Mouse (Mus musculus): Measurements from ENCODE around the gene Fam131c. TPM values are rescaled to one million over a fixed set of nuclear protein-coding genes. Genes with fewer than 3 reads are reported as not detected.

Fam131c gene
- total RNA-seq, 2 experiments from 2014 or later: not detected

DNA sequence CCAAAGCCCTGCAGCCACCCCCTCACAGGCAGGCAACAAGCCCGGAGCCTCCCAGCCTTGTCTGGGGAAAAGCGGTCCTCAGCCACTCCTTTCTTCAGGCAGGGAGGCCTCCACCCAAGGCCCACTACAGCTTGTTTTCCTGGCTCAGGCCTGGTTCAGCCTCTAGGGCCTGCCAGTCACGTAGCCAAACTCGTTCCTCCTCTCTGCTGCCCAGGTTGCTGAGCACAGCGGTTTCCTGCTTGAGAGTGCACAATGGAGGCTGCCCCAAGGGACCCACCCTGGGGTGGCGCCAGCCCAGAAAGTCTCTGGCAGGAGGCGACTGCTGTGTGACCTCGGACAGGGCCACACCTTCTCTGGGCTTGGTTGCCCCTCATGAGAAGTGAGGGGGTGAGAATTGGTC is 14.2 kb upstream of the Fam131c start:
- no peak for ATAC-seq (replicated peaks; ENCODE audit: low FRiP score, poor library complexity, severe bottlenecking)

DNA sequence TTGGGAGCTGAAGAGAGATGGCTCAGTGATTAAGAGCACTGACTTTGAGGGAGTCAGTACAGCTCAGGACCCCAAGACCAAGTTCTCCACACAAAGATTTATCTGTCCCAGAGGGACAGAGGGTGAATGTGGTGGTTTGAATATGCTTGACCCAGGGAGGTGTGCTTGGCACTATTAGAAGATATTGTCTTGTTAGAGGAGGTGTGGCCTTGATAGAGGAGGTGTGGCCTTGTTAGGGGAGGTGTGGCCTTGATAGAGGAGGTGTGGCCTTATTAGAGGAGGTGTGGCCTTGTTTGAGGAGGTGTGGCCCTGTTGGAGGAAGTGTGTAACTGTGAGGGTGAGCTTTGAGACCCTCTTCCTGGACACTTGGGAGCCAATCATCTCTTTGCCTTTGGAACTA is 10.2 kb upstream of the Fam131c start:
- no peak for ATAC-seq (replicated peaks; ENCODE audit: low FRiP score, poor library complexity, severe bottlenecking)

DNA sequence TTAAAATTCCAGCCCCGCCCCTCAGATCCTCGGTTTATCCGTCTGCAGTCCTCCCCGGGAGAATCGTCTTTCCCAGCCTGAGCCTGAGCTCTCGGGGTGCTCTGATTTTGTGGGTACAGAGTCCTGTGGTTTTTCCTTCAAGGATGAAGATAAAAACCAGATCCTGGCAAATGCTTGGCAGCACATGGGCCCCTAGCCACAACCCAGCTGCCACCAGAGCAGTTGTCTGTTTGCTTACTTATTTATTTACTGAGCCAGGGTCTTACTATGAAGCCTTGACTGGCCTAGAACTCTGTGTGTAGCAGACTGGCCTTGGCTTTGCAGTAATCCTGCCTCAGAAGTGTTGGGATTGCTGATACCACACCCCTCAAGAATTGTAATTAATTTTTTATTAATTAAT is 8.8 kb upstream of the Fam131c start:
- no peak for ATAC-seq (replicated peaks; ENCODE audit: low FRiP score, poor library complexity, severe bottlenecking)

DNA sequence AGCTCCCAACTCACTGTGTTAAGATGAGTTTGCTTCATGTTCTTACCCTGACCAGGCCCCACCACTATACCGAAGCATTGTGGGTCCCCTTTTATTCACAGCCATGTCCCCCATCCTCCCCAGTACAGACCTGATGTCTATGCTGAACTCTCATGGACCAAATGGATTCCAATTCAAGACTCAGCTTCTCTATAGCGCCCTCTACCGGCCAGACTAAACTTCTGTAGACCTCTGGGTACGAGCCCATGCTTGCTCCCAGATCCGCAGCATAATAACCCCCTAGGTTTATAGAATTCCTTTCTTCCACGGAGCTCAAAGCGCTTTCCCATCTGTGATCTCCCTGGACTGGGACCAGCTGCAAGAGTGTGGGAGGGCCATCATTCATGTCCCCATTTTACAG is 7.2 kb upstream of the Fam131c start:
- no peak for ATAC-seq (replicated peaks; ENCODE audit: low FRiP score, poor library complexity, severe bottlenecking)

DNA sequence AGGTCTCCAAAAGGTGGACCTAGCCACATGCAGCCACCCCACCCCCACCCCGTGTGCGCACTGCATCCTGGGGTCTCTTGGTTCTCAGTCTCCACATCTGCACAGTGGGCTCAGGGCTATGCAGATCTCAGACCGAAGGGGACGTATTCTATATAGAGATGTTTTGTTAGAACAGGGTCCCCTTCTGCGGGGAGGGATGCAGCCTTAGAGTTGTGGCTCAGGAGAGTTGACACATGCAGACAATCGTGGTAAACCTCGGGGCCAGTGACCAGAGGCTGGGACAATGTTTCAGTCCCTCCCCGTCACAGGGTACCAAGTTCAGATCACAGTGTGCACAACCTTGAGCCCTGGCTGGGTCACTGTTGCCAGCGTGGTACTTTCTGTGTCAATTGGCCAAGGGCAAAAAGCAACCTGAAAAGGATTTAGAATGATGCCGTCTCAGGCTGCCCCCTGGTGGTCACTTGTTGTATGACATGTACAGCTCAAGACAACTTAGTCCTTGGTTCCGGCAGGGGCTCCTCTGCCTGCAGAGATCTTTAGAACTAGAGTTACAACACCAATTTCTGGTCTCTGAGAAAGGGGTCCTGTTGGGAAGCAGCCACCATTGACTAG is 5.0 kb upstream of the Fam131c start:
- ATAC-seq (replicated peaks; ENCODE audit: low FRiP score, poor library complexity, severe bottlenecking): no peak

DNA sequence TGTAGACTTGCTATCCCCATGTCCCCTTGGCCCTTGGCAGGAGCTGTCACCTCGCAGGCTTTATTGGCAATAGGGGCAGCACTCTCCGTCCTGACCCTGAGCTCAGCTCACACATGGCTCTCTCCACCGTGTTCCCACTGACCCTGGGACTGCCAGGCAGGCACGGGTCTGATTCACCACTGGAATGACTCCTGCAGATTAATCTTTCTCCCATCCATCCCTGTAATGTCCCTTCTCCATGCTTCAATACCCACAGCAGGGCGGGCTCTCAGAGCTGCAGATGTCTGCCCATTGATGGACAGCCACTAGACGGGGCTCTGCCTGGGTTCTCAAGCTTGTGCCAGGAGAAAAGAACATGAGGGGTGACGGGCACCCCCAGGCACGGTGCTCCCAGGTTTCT is 2.9 kb upstream of the Fam131c start:
- ATAC-seq (replicated peaks; ENCODE audit: low FRiP score, poor library complexity, severe bottlenecking): 0 out of 2 replicates have a peak, but pooled peaks have one; percentile 9

DNA sequence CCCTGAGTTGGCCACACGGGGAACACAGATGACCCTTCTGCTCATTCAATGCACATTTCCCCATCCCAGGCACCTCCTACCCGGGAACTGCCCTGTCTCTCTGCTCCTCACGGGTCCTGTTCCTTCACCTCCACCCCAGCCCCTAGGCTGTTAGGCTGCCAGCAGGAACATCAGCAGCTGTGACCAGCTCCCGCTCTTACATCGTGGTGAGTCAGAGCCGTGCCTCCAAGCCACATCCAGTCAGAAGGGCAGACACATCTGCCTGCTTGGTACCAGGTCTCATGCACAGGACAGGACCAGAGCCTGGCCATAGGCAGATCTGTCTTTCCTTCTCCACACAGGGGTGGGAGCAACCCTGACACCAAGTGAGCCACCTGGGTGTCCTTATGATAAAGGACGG is 2.1 kb upstream of the Fam131c start:
- ATAC-seq (replicated peaks; ENCODE audit: low FRiP score, poor library complexity, severe bottlenecking): no peak

DNA sequence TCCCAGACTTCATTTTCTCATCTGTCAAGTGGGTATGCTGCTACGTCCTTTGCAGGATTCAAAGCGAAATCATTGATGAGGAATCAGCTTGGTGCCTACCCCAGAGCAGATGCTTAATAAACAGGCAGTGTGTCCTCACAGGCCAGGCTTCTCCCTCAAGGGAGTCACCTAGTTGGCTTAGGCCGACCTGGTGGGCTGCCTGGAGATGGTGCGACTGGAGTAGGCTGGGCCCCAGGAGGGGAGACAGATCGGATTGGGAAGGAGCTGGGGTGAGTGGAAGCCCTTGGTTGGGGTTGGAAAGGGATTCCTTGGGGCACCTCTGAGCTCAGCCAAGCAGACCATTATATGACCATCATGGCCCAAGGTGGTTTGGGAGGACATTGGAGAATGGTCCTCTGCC is 4.4 kb downstream of the Fam131c start:
- ATAC-seq (replicated peaks; ENCODE audit: low FRiP score, poor library complexity, severe bottlenecking): no peak

DNA sequence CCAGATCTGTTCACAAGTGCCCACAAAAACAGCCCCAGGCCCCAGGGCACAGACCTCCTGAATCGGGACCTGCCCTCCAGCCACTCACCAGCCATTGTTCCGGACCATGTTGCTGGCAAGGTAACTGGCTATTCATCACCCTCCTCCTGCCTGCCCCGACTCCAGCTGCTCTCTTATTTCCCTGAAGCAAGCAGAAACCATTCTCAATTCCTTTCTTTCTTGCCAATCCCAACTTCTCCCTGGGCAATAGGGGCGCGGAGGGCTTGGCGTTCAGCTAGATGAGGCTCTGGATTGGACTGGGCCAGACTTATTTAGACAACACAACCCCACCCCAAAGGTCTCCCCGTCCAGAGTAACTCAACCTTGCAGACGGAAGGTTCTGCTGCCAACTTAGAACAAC is 11.7 kb downstream of the Fam131c start:
- no peak for ATAC-seq (replicated peaks; ENCODE audit: low FRiP score, poor library complexity, severe bottlenecking)

DNA sequence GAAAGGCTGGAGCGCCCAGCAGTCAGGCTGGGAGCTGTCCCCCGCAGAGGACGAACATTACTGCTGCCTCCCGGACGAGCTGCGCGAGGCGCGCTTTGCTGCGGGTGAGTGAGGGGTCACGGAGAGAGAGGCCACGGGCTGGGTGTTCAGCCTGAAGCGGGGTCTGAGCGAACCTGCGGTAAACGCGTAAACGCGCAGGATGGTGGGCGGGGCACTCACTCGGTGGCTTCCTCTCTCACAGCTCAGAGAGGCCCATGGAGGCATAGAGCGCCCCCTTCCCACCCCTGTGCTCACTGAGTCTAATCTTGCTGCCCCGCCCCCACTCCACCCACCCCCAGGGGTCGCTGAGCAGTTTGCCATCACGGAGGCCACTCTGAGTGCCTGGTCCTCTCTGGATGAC is 14.4 kb downstream of the Fam131c start:
- no peak for ATAC-seq (replicated peaks; ENCODE audit: low FRiP score, poor library complexity, severe bottlenecking)

DNA sequence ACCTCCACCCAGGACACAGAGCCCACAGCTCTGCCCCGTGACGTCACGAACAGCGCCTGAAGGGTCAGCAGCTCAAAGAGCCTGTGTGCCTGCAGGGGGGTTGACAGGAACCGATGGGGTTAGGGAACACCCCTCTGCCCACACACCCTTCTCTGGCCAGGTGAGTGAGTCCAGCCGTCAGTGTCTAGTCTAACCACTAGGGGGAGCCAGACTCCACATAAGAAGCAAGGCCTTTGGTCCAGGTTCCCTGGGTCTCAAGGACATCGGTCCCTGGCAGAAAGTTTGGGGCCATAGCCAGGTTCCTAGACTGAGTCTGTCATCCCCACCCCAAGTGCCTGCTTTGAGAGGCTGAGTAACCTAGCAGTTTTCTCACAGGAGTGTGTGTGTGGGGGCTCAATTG is 17.3 kb downstream of the Fam131c start:
- peak; percentile 63 for ATAC-seq (replicated peaks; ENCODE audit: low FRiP score, poor library complexity, severe bottlenecking)

DNA sequence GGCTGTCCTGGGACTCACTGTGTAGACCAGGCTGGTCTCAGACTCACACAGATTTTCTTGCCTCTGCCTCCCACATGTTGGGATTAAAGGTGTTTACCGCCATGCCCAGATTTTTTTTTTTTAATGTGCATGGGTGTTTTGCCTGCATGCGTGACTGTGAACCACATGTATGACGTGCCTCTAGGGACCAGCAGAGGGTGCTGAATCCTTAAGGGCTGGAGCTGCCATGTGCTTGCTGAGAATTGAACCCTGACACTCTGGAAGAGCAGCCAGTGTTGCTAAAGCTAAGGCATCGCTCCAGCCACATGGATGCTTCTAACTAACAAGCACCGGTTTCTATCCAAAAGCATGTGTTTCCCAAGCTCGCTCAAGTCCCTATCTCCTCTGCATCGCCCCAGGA is 18.1 kb downstream of the Fam131c start:
- ATAC-seq (replicated peaks; ENCODE audit: low FRiP score, poor library complexity, severe bottlenecking): no peak

DNA sequence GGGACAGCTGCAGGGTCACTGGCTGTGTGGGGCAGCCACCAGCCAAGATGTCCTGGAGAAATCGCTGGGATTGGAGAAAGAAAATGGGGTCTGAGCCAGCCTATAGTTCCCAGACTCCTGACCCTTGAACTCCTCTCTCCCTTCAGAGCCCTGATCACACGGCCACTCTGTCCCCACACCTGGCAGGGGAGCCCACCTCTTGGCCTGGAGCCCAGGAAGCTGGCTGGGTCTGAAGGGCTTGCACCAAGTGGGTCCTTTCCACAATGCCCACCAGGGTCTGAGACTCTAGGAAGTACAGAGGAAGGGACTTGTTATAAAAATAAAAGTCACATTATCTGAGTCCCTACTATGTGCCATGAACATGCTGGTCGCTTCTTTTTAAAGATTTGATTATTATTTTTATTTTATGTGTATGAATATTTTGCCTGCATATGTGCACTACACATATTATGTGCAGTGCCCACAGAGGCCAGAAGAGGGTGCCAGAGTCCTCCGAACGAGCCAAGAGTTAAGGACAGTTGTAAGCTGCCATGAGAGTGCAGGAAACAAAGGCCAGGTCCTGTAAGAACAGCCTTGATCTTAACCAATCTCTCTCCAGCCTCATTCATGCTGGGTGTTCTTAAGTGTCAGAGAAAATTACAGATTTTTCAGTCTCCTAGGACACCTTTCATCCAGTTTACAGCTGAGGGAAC is 19.2 kb downstream of the Fam131c start:
- ATAC-seq (replicated peaks; ENCODE audit: low FRiP score, poor library complexity, severe bottlenecking): peak; percentile 60; the same call in 1 of the 2 replicates

DNA sequence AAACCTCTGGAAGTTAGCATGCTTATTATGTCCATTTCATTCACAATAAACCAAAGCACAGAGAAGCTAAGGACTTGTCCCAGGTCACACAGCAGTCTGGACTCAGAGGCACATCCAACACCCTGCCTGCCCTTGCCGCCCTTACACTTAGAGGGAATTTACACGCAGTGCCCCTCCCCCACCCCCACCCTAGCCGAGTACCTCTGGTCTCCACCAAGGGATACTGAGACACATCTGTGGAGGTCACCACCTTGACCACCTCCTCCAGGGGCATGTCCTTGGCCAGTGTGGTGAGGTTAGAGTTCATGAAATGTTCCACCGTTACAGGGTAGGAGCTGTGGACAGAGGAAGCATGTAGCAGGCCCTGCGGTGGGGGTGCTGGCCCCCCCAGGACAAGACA is 19.9 kb downstream of the Fam131c start:
- ATAC-seq (replicated peaks; ENCODE audit: low FRiP score, poor library complexity, severe bottlenecking): no peak

DNA sequence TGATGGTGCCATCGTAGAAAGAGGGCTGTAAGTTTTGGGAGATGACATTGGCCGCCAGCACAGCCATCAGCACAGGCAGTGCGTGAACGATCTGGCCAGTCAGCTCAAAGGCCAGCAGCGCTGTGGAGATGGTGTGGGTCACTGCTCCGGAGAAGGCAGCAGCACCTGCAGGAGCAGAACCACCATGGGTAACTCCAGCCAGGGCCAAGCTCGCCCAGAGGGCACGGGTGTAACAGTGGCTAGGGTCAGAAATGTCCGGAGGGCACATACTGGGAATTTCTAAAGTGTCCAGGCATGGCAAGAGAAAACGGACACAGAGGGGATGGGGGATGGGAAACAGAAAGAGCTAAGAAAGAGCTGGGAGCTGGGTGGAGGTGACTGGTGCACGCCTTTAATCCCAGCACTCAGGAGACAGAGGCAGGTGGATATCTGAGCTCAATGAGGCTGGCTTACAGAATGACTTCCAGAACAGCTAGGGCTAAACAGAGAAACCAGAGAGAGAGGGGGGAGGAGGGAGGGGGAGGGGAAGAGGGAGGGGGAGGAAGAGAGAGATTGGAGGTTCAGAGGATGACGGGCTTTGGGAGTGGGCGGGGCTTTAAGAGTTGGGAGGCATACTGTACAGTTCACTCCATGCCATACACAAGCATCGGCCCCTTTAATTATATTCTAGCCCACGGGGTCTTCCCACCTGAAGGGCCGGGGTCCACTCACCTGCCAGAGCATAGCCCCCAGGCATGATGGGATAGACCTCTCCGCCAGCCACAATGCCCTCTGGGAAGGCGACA is 21.5 kb downstream of the Fam131c start:
- no peak for ATAC-seq (replicated peaks; ENCODE audit: low FRiP score, poor library complexity, severe bottlenecking)

DNA sequence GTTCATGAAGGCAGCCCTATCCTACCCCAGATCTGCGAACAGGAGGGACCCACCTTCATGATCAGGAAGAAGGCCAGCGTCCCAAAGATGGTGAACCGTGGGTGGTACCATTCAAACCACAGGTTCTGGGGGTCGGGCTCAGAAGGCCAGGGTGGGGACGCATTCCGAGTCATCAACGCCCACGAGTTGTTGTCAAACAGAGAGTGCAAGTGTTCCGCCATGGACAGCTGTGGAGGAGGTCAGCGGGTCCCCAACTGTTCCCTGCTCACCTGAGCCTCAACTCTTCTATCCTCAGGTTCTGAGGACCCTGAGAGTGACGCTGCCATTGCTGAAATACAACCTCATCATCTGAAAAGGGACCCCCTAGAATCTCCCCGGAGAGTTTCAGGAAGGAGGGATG is 23.3 kb downstream of the Fam131c start:
- ATAC-seq (replicated peaks; ENCODE audit: low FRiP score, poor library complexity, severe bottlenecking): no peak

DNA sequence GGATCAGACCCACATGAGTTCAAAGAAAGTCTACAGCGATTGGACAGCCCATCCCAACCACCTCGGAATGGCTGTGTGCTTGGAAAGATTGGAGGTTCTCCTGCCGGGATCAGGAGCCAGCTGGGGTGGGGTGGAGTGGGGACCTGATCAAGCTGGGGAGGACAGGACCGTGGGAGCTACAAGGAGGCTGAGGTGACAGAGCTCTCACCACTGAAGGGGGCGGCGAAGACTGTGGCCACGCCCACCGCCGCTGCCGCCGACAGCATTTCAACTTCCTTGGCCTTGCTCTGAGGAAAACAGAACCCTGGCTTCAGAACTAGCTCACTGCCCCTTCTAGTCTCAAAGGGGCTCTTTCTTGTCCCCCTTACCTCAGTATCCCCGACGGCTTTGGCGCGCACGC is 26.7 kb downstream of the Fam131c start:
- ATAC-seq (replicated peaks; ENCODE audit: low FRiP score, poor library complexity, severe bottlenecking): no peak

DNA sequence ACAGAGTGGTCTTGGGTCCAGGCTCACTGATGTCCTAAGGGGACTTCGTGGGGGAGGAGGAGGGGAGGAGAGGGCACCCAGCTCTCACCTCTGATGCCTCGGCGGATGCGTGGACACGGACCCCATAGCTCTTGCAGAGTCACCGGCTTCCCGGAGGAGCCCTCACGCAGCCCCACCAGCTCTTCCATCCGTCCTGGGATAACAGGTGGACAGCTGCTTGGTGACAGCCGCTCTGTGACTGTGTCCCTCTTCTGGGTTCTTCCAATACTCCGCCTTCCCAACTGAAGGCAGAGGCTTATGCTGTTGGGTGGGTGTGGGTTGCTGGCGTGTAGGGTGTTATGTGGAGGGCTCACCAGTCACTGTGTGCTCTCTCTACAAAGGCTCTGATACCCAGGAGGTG is 29.8 kb downstream of the Fam131c start:
- ATAC-seq (replicated peaks; ENCODE audit: low FRiP score, poor library complexity, severe bottlenecking): no peak

DNA sequence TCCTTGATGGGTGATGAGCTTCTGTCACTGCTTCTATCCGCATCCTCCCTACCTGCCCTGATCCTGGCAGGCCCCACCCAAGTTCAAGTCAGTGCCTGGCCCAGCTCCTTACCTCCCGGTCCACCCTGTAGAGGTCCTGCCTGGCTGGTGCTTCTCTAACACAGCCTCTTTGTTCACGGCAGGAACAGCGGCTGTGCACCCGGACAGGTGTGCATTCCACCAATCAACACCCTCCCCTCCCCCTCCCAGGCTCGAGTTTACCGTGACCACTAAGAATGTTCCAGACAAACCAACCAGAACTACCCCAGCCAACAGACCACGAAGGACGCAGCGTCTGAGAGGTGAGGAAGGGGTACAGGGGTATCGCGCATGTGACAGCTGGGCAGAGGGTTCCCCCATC is 30.5 kb downstream of the Fam131c start, which contains the start of gene Clcnka:
Gene Clcnka, minus strand, starts transcription at position 180 of the 400 bp plus-strand sequence.
- ATAC-seq (replicated peaks; ENCODE audit: low FRiP score, poor library complexity, severe bottlenecking): no peak

DNA sequence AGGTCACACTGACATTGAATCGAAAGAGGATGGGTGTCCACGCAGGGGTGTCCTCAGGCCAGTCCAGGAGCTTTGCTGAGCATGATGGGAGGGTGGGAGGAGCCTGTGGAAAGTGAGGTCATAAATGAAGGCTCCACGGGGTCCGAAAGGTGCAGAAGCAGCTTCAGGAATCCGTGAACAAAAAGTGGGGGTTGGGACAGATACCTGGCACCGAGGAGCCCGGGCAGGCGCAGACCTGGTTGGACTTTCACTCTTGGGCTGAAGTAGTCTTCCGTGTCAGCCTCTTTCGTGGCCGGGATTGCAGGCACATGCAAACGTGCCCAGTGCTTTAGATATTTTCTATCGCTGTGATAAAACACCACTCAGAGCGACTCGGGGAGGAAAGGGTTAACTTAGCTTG is 32.2 kb downstream of the Fam131c start:
- no peak for ATAC-seq (replicated peaks; ENCODE audit: low FRiP score, poor library complexity, severe bottlenecking)

All from erythroid progenitor cell, adult 5-6 weeks (primary cell).